Mouse (Mus musculus): ENCODE results near the gene Cpne4.

Cpne4 gene

DNA sequence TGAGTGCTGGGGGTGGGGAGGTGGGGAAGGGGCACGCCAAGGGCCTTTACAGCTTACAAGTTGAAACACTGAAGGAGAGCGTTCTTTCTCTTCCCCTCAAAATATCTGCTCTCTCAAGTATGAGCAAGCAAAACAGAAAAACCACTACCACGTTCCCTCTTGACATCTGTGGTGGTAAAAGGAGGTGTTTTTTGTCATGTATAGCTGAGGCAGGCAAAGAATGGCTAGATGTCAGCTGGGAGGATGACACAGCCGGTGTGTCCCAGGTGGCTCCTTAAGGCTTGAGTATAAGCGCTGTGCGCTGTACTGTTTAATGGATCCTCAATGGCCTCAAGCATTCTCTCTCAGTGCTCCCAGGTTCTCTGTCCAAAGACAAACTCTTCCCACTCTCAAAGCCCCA, 331.5 kb downstream of the Cpne4 start:
- DNase-seq: no peak

GRCm38 (mm10) chr9:104890517-104890916, 343.4 kb downstream of the Cpne4 start:
- no peak for DNase-seq

GRCm38 (mm10) chr9:104895360-104895759, 348.3 kb downstream of the Cpne4 start:
- DNase-seq: no peak

- DNase-seq: no peak
Measured at GRCm38 (mm10) chr9:104901118-104901517, 354.0 kb downstream of the Cpne4 start.

GRCm38 (mm10) chr9:104901827-104902226, 354.7 kb downstream of the Cpne4 start:
- no peak for DNase-seq

GRCm38 (mm10) chr9:104912686-104913085, 365.6 kb downstream of the Cpne4 start:
- no peak for DNase-seq

- DNase-seq: no peak
Measured at GRCm38 (mm10) chr9:104913327-104913726, 366.2 kb downstream of the Cpne4 start.

DNA sequence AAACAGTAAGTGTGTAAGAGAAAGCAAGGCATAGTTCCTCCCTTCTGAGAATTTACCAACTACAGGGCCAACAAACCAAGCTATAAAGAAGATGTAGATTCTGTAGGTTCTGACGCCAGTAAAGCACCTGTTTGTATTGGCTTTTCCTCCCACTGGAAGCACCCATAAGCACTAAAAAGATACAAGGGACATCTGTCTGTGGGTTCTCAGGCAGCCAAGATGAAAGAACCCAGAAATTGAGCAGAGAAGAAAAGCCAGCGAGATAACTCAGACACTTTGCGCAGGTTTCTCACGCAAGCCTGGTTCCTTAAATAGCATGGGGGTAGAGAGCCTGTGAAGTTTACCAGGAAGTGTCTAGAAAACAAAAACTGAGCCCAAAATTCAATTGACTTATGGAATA, 374.1 kb downstream of the Cpne4 start:
- peak; percentile 28 for DNase-seq

- no peak for DNase-seq
Measured at GRCm38 (mm10) chr9:104922051-104922450, 375.0 kb downstream of the Cpne4 start.

- DNase-seq: peak; percentile 37
Measured at GRCm38 (mm10) chr9:104928806-104929205, 381.7 kb downstream of the Cpne4 start.

- no peak for DNase-seq
Measured at GRCm38 (mm10) chr9:104940389-104940788, 393.3 kb downstream of the Cpne4 start.

DNA sequence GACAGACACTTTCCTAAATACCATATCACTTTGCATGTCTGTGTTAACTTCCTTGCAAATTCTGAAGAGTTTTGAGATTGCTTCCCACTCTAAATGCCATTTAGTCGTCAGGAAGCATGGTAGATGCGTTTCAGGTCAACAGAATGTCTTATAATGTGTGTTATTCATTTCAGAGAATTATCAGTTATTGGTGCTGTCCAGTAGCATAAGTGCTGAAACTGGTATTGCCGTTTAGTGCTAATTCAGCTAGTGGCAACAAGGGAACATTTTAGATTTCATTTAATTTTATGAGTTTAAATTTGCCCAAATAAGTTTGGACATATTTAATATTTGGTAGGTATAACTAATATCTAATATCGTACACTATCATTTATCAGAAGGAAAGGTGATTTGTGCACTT, 403.5 kb downstream of the Cpne4 start:
- no peak for DNase-seq

- no peak for DNase-seq
Measured at GRCm38 (mm10) chr9:104952176-104952575, 405.1 kb downstream of the Cpne4 start.

GRCm38 (mm10) chr9:104972828-104973227, 425.7 kb downstream of the Cpne4 start:
- DNase-seq: peak; percentile 9

GRCm38 (mm10) chr9:104981934-104982548, 435.0 kb downstream of the Cpne4 start:
- no peak for DNase-seq

DNA sequence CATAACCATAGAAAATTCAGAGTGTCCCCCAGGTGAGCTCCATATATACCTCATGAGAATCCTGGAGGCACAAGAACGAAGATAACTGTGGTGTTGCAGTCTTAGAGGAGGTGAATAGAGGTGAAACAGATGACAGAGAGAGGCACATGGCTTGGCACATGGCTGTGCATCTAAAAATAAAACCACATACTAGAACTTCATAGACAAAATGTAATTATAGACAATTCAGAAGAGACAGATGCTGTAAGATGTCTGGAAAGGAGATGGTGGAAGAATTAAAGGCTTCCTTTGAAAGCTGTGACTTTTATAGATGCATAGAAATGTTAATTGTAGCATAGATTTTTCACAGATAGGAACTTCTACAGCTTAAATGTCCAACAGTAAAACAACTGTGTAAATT, 451.1 kb downstream of the Cpne4 start:
- peak; percentile 7 for DNase-seq

- no peak for DNase-seq
Measured at GRCm38 (mm10) chr9:105010721-105011120, 463.6 kb downstream of the Cpne4 start.

- peak; percentile 10 for DNase-seq
Measured at GRCm38 (mm10) chr9:105018186-105018585, 471.1 kb downstream of the Cpne4 start.

DNA sequence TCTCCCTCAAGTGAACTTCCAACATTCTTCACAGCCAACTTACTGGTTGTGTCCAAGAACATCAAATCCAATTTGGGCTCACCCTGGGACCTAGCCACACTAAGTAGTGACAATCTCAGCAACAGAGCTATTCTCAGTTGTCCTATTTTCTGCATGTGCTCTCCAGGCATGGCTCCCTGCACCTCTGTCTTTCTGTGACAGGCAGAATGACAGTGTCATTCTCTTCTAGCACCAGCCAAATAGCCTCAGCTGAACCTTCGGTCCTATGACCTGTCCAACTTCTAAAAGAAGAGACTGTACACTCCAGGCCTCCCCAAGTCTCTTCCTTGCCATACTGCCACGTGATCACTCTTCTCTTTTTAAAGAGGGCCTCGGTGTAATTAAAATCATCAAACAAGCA, 481.2 kb downstream of the Cpne4 start:
- no peak for DNase-seq

- DNase-seq: no peak
Measured at GRCm38 (mm10) chr9:105032572-105032971, 485.5 kb downstream of the Cpne4 start.

GRCm38 (mm10) chr9:105033641-105034040, 486.6 kb downstream of the Cpne4 start:
- DNase-seq: no peak

GRCm38 (mm10) chr9:105037847-105038246, 490.8 kb downstream of the Cpne4 start:
- DNase-seq: no peak

GRCm38 (mm10) chr9:105046014-105046413, 498.9 kb downstream of the Cpne4 start:
- DNase-seq: no peak

DNA sequence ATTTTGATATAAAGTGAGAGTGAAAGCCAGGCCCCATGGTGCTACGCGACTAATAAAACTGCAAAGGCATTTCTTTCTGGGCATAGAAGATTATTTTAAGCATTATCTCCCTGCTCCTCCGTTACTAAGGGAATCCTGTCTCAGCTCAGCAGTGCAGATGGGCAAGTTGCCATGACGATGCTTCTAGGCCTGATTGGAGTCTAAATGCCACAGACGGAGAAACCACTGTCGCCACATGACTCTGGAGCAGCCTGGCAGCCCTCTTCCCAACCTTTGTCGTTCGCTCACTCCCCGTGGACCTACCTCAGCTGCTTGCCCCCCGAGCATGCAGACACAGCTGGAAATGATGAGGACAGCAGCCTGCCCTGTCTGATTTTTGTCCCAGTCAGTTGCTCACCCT, 501.3 kb downstream of the Cpne4 start:
- peak; percentile 71 for DNase-seq

DNA sequence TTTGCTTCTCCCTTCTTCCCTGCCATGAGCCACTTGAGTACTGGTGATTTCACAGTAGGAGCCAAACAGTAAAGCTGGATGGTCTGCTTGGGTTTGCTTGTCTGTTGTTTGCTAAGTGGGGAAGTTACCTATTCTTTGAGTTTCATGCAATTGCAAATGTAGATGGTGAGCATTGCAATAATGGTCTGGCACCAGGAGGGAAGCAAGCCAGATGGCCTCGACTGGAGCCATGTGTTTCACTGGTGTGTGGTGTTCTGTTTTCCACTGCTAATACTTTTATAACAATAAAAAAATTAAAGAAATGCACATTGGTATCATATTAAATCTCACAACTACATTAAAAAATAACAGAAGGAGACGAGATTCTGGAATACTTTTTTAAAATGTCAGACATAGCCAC, 502.6 kb downstream of the Cpne4 start:
- peak; percentile 40 for DNase-seq

Measured in layer of hippocampus, adult 9-11 months (tissue).